Mouse (Mus musculus): ENCODE data around the gene Abl2. TPM values are rescaled to one million over a fixed set of nuclear protein-coding genes. Genes with fewer than 3 reads are reported as not detected.
A peak's percentile ranks its signal among the peaks of the same experiment; 100 is the strongest.

Abl2 gene
- total RNA-seq, 2 experiments from 2014 or later = 53.8 to 69.7 TPM

GRCm38 (mm10) chr1:156620292-156620909 lies 61.8 kb downstream of the Abl2 start:
- intact Hi-C loops (cut with DNase I) = no loop called here
- no peak for DNase-seq (ENCODE audit: low spot score in 2 of 2)

- intact Hi-C loops (cut with DNase I) = no loop called here
- no peak for DNase-seq (ENCODE audit: low spot score in 2 of 2)
These were observed 62.4 kb downstream of the Abl2 start for GRCm38 (mm10) chr1:156620951-156621350.

GRCm38 (mm10) chr1:156624231-156624630 lies 65.6 kb downstream of the Abl2 start:
- no peak for DNase-seq (ENCODE audit: low spot score in 2 of 2)
- intact Hi-C loops (cut with DNase I) = no loop called here

GRCm38 (mm10) chr1:156626729-156627128 lies 68.1 kb downstream of the Abl2 start:
- no peak for DNase-seq (ENCODE audit: low spot score in 2 of 2)
- intact Hi-C loops (cut with DNase I) = no loop called here

- intact Hi-C loops (cut with DNase I) = loop anchor here (5.0 kb wide), 1 partner anchor 213 kb away; no protein-coding TSS in a partner anchor
- DNase-seq (ENCODE audit: low spot score in 2 of 2) = peak in 1 of 2 experiments; percentile 48
These were observed 71.4 kb downstream of the Abl2 start for GRCm38 (mm10) chr1:156629984-156630383.

GRCm38 (mm10) chr1:156630965-156631364 lies 72.4 kb downstream of the Abl2 start:
- intact Hi-C loops (cut with DNase I) = loop anchor here (5.0 kb wide), 1 partner anchor 214 kb away; no protein-coding TSS in a partner anchor
- DNase-seq (ENCODE audit: low spot score in 2 of 2) = no peak

- DNase-seq (ENCODE audit: low spot score in 2 of 2) = no peak
- intact Hi-C loops (cut with DNase I) = loop anchor here (2.0 to 5.0 kb wide), 3 partner anchors 48 to 216 kb away; partner anchors contain the start of gene Abl2
These were observed 74.5 kb downstream of the Abl2 start for GRCm38 (mm10) chr1:156633095-156633494.

GRCm38 (mm10) chr1:156635148-156635547 lies 76.6 kb downstream of the Abl2 start:
- intact Hi-C loops (cut with DNase I) = no loop called here
- no peak for DNase-seq (ENCODE audit: low spot score in 2 of 2)

- no peak for DNase-seq (ENCODE audit: low spot score in 2 of 2)
- intact Hi-C loops (cut with DNase I) = no loop called here
These were observed 80.9 kb downstream of the Abl2 start for GRCm38 (mm10) chr1:156639455-156639854.

- DNase-seq (ENCODE audit: low spot score in 2 of 2) = no peak
- intact Hi-C loops (cut with DNase I) = loop anchor here (10.0 kb wide), 1 partner anchor 396 kb away; no protein-coding TSS in a partner anchor
These were observed 82.0 kb downstream of the Abl2 start for GRCm38 (mm10) chr1:156640577-156640976.

GRCm38 (mm10) chr1:156641808-156642207 lies 83.2 kb downstream of the Abl2 start:
- intact Hi-C loops (cut with DNase I) = loop anchor here (10.0 kb wide), 1 partner anchor 397 kb away; no protein-coding TSS in a partner anchor
- no peak for DNase-seq (ENCODE audit: low spot score in 2 of 2)

GRCm38 (mm10) chr1:156642813-156643212 lies 84.2 kb downstream of the Abl2 start:
- intact Hi-C loops (cut with DNase I) = loop anchor here (10.0 kb wide), 1 partner anchor 398 kb away; no protein-coding TSS in a partner anchor
- no peak for DNase-seq (ENCODE audit: low spot score in 2 of 2)

GRCm38 (mm10) chr1:156644061-156644460 lies 85.5 kb downstream of the Abl2 start:
- intact Hi-C loops (cut with DNase I) = loop anchor here (10.0 kb wide), 1 partner anchor 399 kb away; no protein-coding TSS in a partner anchor
- DNase-seq (ENCODE audit: low spot score in 2 of 2) = no peak

GRCm38 (mm10) chr1:156644780-156645523 lies 86.4 kb downstream of the Abl2 start:
- DNase-seq (ENCODE audit: low spot score in 2 of 2) = no peak

GRCm38 (mm10) chr1:156645971-156646370 lies 87.4 kb downstream of the Abl2 start:
- no peak for DNase-seq (ENCODE audit: low spot score in 2 of 2)
- intact Hi-C loops (cut with DNase I) = loop anchor here (10.0 kb wide), 1 partner anchor 401 kb away; no protein-coding TSS in a partner anchor

More at GRCm38 (mm10) chr1:156644780-156645523, 86.4 kb downstream of the Abl2 start:
- intact Hi-C loops (cut with DNase I) = loop anchor here (10.0 kb wide), 1 partner anchor 400 kb away; no protein-coding TSS in a partner anchor

GRCm38 (mm10) chr1:156648705-156649104 lies 90.1 kb downstream of the Abl2 start:
- intact Hi-C loops (cut with DNase I) = loop anchor here (10.0 kb wide), 1 partner anchor 404 kb away; no protein-coding TSS in a partner anchor
- no peak for DNase-seq (ENCODE audit: low spot score in 2 of 2)

GRCm38 (mm10) chr1:156650631-156651030 lies 92.0 kb downstream of the Abl2 start:
- no peak for DNase-seq (ENCODE audit: low spot score in 2 of 2)
- intact Hi-C loops (cut with DNase I) = no loop called here

- intact Hi-C loops (cut with DNase I) = no loop called here
- no peak for DNase-seq (ENCODE audit: low spot score in 2 of 2)
These were observed 93.7 kb downstream of the Abl2 start for GRCm38 (mm10) chr1:156652189-156652822.

GRCm38 (mm10) chr1:156654735-156655530 lies 96.3 kb downstream of the Abl2 start:
- DNase-seq (ENCODE audit: low spot score in 2 of 2) = no peak
- intact Hi-C loops (cut with DNase I) = no loop called here

Data from left cerebral cortex, postnatal 36 days (tissue).